Mouse (Mus musculus): ENCODE data around the gene H60b. TPM values are rescaled to one million over a fixed set of nuclear protein-coding genes. Genes with fewer than 3 reads are reported as not detected.
"Not testable (repeated sequence)": the region's sequence is repeated elsewhere in the genome, so short reads cannot be mapped to it uniquely, and the experiment has no call there.

H60b gene
- total RNA-seq, 2 experiments from 2014 or later = 0.48 to 0.59 TPM

GRCm38 (mm10) chr10:22272914-22273683, 114.7 kb downstream of the H60b start:
- not testable (repeated sequence) for DNase-seq (ENCODE audit: low spot score in 2 of 2)

DNA sequence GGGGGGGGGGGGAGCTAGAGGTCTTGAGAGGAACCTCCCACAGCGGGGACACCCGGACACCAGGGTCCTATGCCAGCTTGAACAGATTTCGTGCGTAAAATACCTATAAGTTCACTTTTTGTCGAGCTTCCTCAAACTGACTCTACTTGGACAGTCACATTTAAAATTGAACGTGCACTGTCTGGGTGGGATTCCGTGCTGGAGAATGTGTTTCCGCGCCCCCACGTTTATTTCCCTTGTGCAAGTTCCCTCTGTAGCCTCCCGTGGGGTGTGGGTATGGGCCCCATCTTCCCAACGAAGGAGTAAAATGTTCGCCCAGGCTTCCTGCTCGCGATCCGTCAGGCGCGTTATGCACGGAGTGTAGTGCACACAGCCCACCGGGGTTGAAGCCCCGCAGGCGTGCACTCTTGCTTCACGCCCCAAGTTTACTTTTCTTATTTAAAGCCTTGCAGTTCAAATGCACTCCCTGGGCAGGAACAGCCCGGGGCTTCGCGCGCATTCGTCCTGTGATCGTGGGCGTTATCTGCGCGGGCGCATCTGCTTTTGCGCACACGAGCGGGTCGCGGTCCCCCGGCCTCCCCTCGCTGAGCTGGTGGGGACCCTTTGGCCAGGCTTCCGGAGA, 115.4 kb downstream of the H60b start:
- no peak for DNase-seq (ENCODE audit: low spot score in 2 of 2)

DNA sequence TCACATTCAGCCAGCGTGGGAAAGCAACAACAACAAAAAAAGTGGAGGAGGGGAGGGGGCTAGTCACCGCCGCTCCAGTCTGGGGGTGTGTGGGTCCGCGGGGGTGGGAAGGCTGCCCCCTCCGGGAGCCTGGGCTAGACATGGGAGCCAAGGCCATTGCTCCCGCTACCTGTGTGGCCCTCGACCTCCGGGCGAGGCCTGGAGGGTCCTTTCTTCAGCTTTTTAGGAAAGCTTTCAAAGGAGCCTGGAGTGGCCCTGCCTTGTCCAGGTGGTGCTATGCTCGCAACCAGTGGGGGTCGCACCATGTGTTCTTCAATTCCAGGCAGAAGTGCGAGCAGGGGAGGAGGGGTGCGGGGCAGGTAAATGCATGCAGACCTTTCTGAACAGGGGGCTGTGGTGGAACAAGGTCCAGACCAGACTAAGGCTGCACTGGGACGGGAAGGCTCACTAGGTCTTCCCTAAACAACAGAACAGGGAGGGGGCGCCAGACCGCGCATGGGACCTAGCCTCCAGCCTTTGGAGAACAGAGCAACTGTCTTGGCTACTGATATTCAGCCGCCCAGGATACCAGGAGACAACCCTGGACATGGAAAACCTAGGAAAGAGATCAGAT, 116.2 kb downstream of the H60b start:
- no peak for DNase-seq (ENCODE audit: low spot score in 2 of 2)

DNA sequence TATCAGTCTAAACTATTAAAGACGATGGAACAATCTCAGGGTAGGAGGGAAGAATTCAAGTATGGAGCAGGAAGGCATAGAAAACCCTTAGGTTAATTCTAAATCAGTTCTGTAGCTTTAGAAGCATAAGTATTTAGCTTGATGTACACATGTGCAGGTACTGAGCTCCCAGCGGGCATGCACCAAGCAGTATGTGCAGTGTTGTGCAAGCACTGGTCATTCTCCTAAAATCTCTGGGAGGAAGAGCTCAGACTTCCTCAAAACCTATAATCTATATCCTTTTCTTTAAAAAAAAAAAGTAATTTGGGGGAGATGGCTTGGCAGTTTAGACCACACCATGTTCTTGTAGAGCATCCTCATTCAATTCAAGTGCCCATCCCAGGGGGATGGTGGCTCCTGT, 120.1 kb downstream of the H60b start:
- not testable (repeated sequence) for DNase-seq (ENCODE audit: low spot score in 2 of 2)

DNA sequence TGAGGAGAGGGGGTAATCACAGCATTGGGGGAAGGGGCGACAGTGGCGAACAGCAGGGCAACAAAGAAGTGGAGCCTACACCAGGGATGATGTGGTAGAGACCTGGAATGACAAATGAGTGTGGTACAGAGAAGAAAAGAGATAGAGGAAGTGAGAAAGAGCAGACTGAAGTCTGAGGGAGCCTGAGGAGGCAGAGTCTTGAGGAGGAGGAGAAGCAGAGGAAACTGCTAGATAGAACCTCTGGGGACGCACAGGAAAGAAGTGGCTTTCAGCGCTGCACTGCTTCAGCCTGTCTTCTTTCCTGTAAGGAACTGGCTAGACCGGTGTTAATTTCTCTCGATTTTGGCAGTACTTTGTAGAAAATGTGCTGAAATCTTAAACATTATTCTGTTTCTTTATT, 124.4 kb downstream of the H60b start:
- no peak for DNase-seq (ENCODE audit: low spot score in 2 of 2)

DNA sequence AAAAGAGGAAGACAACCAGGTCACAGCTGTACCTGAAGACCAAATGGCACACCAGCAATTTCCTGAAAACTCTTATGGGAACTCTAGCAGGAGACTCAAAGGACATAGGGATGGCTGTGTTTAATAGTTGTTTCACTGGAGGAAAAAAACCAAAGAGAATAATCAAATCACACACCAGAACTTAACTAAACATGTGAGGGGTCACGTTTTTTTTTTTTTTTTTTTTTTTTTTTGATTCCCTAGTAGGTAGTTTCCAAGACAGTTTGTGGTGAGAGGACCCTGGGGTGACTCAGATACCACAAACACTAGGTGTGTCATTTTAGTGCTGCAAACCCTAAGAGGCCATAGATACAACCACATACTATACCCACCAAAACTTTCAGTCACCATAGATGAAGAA, 137.3 kb downstream of the H60b start:
- DNase-seq (ENCODE audit: low spot score in 2 of 2) = no peak

DNA sequence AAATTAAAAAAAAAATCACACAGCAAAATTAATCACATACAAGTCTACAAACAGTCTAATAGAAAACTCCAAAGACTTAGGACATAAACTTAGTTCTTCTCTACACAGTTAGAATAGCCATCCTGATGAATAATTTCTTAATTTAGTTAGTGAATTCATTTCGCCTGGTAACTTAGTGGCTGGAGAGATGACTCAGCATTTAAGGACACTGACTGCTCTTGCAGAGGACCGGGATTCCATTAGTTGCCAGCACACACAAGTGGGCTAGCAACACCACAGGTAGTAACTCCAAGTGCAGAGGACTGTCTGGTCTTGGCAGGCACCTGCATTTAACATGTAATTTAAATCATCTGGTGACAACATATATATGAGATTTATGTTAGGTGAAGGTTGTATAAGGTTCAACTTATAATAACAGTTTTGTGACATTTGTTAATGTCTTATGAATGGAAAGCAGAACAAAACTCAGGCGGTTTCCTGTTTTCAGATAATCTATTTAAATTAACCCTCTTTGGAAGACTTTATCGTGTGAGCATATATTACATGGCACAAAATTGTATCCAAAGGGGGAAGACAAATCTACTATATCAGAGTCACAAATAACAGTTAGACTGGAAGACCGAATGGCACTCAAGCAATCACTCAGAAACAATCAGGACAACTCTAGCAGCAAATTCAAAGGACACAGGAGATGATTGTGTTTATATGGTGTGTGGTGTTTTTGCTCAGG, 138.8 kb downstream of the H60b start:
- no peak for DNase-seq (ENCODE audit: low spot score in 2 of 2)

GRCm38 (mm10) chr10:22297766-22298461, 139.5 kb downstream of the H60b start:
- no peak for DNase-seq (ENCODE audit: low spot score in 2 of 2)

GRCm38 (mm10) chr10:22299324-22299723, 140.9 kb downstream of the H60b start:
- no peak for DNase-seq (ENCODE audit: low spot score in 2 of 2)

DNA sequence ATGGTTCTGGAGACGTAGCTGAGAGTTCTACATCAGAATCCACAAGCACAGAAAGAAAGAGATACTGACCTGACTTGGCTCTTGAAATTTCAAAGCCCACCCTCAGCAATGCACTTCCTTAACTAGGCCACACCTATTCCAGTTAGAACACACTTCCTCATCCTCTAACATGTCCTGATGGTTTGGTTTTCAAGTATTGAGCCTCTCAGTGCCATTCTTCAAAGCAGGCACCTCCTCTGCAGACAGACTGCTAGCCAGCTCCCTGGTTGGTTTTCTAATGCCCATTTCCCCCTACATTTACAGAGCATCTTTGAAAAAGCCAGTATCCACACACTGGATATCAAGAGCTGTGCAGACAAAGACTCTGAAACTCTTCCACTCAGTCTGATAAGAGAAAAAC, 143.3 kb downstream of the H60b start:
- DNase-seq (ENCODE audit: low spot score in 2 of 2) = no peak

DNA sequence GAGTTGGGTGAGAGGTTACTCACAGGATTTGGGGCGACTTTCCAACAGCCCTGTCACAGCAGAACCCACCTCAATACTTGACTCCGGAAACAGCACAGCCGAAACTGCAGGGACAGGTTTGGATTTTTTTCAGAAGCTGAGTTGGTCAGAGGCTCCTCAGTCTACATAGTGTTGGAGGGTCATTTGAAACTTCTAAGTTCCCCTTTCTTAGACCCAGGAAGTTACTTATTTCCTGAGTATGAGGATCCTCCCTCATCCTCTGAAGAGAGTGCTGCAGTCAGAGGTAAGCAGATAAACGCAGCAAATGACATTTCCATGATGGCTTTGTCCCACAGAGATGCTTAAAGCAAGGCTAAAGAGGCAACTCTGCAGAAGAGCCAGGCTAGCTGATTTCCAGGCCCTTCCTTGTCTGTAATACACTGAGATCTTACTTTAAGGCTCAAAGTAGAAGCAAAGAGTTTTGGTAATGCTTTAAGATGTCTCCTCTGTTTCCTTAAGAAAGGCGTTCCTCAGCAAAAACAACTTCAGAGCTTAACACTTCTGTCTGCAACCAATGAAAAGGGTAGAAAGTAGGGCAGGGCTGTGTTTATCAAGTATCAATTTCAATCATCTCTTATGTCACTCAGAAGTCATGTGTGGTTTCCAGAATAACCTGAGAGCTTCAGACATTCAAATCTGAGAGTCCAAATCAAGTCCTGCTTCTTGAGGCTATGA, 144.1 kb downstream of the H60b start:
- DNase-seq (ENCODE audit: low spot score in 2 of 2) = no peak

GRCm38 (mm10) chr10:22303736-22304135, 145.3 kb downstream of the H60b start:
- no peak for DNase-seq (ENCODE audit: low spot score in 2 of 2)

GRCm38 (mm10) chr10:22305801-22306200, 147.4 kb downstream of the H60b start:
- no peak for DNase-seq (ENCODE audit: low spot score in 2 of 2)

GRCm38 (mm10) chr10:22306452-22306851, 148.1 kb downstream of the H60b start:
- DNase-seq (ENCODE audit: low spot score in 2 of 2) = no peak

- DNase-seq (ENCODE audit: low spot score in 2 of 2) = no peak
Measured at GRCm38 (mm10) chr10:22308221-22308620, 149.8 kb downstream of the H60b start.

DNA sequence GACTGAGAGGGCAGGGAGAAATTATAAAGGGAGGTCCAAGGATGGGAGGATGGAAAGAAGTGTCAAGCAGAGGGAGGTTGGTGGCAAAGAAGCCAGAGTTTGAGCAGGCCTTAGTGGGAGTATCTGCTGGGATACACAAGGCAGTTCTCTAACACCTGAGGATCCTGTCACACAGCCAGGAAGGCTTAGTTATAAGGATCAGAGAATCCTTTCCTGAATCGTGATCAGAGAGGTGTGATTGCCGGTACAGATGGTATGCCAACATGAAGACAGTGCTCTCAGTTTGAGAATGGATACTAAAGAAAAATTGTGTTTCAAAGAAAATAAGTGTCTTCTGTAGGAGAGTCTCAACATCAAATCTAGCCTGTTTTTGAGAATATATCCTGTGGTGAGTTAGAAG, 164.5 kb downstream of the H60b start:
- no peak for DNase-seq (ENCODE audit: low spot score in 2 of 2)
